Comparison of ENCODE assay signal across 8 mouse cellular contexts in genomic region chr14:105259035-105259880, GRCm38 (mm10). TPM values are rescaled to one million over a fixed set of nuclear protein-coding genes. Genes with fewer than 3 reads are reported as not detected.
A peak's percentile ranks its signal among the peaks of the same experiment; 100 is the strongest.
DNase-seq lines count a peak whose midpoint lies in the region; ATAC-seq and TF ChIP-seq lines count a peak whose summit lies in the region.

No protein-coding gene starts in this region.

- peaks cover 6% of the 10 kb centered on the region; the same call in 1 of the 2 replicates for H3K27me3 ChIP-seq in E14TG2a.4 (ENCODE audit: insufficient read depth, low read length)
- no peaks in the 10 kb centered on the region for H3K27me3 ChIP-seq in heart, embryonic 14.5 days (ENCODE audit: control insufficient read depth, insufficient read depth, low read length)

- peak overlapping the region; percentile 73 for H3K4me2 ChIP-seq in heart, embryonic 14.5 days (ENCODE audit: low read length)

- TF ChIP-seq CTCF in E14TG2a.4 (conservative IDR thresholded peaks at IDR 0.05; ENCODE audit: low read length): no peak

- H3K9ac ChIP-seq in heart, embryonic 14.5 days (ENCODE audit: low read length): peak overlapping the region; percentile 96

- peak; percentile 77 for DNase-seq in adrenal gland, adult 2 months
- peak; percentile 57 for DNase-seq in embryo, embryonic 10.5 days (ENCODE audit: low spot score)
- peak; percentile 63 for DNase-seq in kidney, postnatal 10 days
- peak; percentile 36 for DNase-seq in lung, postnatal 10 days
- DNase-seq in ovary, postnatal 36 days (ENCODE audit: low spot score): peak; percentile 41
- no peak for DNase-seq in yolk sac, embryonic 10.5 days (ENCODE audit: low spot score)

- WGBS in heart, embryonic 14.5 days: 9% methylated on average over 32 of the region's 34 CpGs

- peak overlapping the region; percentile 91 for H3K4me3 ChIP-seq in E14TG2a.4 (replicated peaks; ENCODE audit: low read length)
- H3K4me3 ChIP-seq in heart, embryonic 14.5 days (ENCODE audit: control insufficient read depth in 1 of 2, insufficient read depth in 1 of 2, low read depth in 1 of 2, low read length in 2 of 2): peak overlapping the region; percentile 77 to 80

- no peaks in the 10 kb centered on the region for H3K9me3 ChIP-seq in E14TG2a.4 (ENCODE audit: low read length)
- no peaks in the 10 kb centered on the region for H3K9me3 ChIP-seq in heart, embryonic 14.5 days (ENCODE audit: control insufficient read depth, low read length)

- H3K4me1 ChIP-seq in E14TG2a.4 (replicated peaks; ENCODE audit: low read depth, low read length): peaks cover 4% of the 10 kb centered on the region
- peaks cover 0 to 10% of the 10 kb centered on the region in 2 experiments; a peak in 1 of 4 replicates for H3K4me1 ChIP-seq in heart, embryonic 14.5 days (ENCODE audit: control insufficient read depth in 2 of 2, insufficient read depth in 2 of 2, low read length in 2 of 2)

- no peaks in the 10 kb centered on the region for H3K36me3 ChIP-seq in E14TG2a.4 (ENCODE audit: insufficient read depth, low read length)
- no peaks in the 10 kb centered on the region for H3K36me3 ChIP-seq in heart, embryonic 14.5 days (ENCODE audit: control insufficient read depth, insufficient read depth, low read length)

- ATAC-seq in heart, embryonic 14.5 days (ENCODE audit: insufficient number of reproducible peaks, insufficient read depth, low FRiP score, low read depth): peak; percentile 60

- H3K27ac ChIP-seq in heart, embryonic 14.5 days (replicated peaks in 1 of 2; ENCODE audit: control insufficient read depth in 1 of 2, insufficient read depth in 1 of 2, low read depth in 2 of 2, low read length in 2 of 2): peak overlapping the region; percentile 76 to 94

RNA-seq across cellular contexts. Expression of gene Ndfip2, which starts 0.9 kb away (rescaled TPM):
- total RNA-seq in adrenal gland, adult 2 months (2021): 10 to 100 TPM; 33.3 to 45.6 TPM
- 34.1 and 41.4 TPM in 2 replicates for polyA plus RNA-seq in adrenal gland, adult 2 months (2012; rRNA removed)
- 60.2 and 61.2 TPM in 2 replicates for polyA plus RNA-seq in heart, embryonic 14.5 days (2014; fragmentation: Nextera tagmentation; extraction: Ambion mirVana)
